Mouse (Mus musculus) right cerebral cortex, postnatal 4 days (tissue): Measurements from ENCODE around the gene Olfml2b.

Source experiments
- DNase-seq: peaks from one replicate; pipeline ENCODE4 v3.0.0-alpha.2; 2022

Olfml2b gene

DNA sequence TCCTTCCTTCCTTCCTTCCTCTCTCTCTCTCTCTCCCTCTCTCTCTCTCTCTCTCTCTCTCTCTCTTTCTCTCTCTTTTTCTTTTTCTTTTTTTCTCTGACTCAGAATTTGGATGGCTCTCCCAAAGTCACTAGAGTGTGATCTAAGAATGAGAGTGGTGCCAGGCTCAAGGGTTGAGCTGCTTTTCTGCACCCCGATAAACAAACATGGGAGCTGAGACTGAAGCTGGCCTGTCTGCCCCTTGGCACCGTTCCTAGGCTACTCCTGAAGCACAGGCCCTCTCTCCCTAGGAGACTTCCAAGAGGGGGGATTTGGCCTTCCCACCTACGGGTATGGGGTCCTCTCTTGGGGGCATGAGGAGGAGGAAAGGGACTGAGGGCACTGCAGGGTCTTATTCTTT is 54.4 kb downstream of the Olfml2b start:
- DNase-seq = no peak

- no peak for DNase-seq
These were observed 55.2 kb downstream of the Olfml2b start for GRCm38 (mm10) chr1:170699553-170699952.

DNA sequence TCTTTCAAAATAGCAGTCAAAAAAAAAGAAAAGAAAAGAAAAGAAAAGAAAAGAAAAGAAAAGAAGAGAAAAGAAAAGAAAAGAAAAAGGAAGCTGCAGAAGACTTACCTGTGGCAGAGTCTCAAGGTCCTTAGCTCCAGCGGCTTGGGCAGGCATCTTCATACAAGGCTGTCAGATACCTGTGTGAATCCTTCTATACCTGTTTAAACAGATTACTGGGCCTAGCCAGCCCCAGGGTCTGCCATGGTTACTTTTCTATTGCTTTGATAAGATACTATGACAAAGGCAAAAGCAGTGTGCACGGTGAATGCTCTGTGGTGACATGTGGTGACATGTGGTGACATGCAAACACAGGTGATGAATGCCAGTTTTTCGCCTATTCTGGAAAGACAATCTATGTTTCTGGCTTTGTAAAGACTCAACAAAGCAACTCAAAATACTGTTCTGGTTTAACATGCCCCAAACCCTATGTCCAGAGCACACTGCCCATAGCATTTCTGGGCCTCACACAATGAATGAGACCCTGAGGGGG is 56.2 kb downstream of the Olfml2b start:
- no peak for DNase-seq

DNA sequence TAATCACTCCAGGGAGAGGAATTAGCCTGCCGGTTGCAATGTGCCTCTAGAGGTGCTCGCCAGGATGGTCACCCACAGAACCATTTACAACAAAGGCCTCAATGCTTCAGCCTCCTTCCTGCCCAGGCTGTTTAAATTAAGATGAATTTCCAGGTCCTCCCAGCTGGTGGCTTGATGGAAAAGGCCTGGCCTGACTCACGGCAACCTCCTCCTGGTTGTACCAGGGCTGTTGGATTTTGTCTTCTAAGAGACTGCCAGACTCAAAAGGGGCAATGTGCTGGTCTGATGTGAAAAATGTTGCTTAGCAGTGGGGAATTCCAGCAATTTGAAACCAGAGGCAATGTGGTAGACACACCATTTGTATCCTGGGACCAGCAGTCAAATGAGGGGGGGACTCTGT is 56.8 kb downstream of the Olfml2b start:
- DNase-seq = no peak

GRCm38 (mm10) chr1:170701582-170701981 is 57.2 kb downstream of the Olfml2b start:
- no peak for DNase-seq

DNA sequence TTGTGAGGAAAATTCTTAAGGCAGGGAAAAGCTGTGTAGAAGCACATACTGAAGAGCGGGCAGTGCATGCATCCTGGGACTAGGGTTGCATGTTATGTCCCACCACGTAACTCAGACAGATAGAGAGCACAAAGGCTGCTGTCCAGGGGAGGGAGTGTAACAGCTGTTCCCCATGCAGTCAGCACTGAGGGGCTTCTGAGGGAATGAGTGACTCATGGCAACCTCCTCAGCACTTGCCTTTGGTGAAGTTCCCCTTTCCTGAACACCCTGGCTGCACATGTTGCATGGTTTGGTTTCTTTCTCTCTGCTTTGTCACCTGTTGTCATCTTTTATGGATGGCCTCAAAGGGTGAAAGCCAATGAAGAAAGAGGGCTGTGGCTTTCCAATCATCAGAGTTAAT is 57.9 kb downstream of the Olfml2b start:
- no peak for DNase-seq

DNA sequence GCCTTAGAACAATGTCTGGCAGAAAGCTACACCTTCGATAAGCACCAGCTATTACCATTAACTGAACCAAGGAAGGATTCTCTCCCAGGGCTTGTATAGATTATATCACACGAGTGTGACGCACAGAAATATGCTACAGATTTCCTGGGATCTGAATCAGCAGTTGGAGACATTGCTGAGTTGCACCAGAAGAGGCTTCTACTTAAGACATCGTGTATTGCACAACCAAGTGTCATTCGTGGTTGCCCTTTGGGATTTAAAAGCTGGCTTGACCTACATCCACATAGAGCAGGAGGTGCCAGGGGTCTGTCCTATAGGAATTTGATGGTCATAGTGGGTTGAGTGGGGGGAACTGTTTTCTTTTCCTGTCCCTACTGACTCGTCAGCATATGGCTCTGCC is 58.6 kb downstream of the Olfml2b start:
- DNase-seq = no peak

DNA sequence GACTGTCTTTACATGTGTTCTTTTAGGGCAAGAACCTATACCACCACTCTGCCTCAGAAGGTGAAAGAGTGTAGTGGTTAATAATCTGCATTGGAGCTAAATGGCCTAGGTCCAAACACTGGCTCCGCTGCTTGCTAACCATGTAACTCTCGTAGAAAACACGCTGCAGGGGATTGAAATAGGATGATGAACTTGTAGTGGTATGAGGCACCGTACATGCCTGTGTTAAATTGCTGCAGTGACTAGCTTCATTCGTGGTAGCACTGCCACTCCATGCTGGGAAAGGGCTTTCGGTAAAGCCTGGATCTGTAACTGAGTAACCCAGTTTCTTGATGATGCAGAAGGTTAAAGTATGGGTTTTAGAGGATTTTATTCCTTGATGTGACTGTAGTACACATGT is 59.8 kb downstream of the Olfml2b start:
- no peak for DNase-seq

DNA sequence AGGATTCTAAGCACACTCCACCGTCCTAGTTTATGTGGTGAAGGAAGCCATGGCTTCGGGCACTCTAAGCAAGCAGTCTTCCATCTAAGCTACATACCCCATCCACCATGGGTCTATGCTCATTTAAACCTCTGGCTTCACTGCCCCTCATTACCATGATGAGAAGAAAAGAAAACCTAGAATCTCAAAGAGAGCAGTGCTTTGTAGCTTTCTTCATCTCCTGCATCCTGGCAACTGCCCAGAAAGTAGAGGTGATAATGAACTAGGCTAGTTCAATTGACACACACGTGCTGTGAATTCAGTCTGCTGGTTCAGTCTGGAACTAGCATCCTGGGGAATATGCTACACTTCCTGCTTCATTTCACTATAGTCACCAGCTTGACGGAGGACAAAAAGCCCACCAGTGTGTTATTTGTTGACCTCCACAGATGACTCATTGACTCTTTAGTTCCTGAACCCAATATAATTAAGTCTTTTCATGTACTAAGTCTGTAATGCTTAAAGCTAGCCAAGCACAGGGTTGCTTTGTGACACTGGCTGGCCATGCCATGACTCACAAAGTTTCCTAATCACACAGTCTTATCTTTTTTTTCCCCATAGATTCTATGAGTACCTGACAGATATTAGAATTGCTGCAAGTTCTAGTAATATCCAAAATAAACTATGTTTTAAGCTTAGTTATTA is 60.7 kb downstream of the Olfml2b start:
- DNase-seq = no peak

- no peak for DNase-seq
These were observed 61.7 kb downstream of the Olfml2b start for GRCm38 (mm10) chr1:170706046-170706445.

- DNase-seq = no peak
These were observed 64.7 kb downstream of the Olfml2b start for GRCm38 (mm10) chr1:170709034-170709433.

DNA sequence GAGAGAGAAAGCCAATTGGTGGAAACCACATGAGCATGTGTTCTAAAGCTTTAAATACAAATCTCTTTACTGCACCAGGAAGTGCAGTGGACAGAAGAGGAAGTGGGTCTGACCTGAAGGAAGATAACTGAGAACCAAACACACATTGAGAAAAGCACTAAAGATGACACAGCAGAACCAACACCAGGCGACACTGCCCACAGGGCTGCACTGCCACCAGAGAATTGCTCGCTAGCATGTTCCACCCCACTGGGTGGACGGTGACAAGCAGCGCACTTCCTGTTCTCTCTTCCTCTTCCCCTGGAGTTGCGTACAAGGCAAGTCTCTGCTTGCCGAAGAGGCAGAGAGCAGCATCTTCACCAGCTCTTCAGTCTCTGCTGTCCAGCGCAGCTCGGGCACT is 65.1 kb downstream of the Olfml2b start:
- DNase-seq = no peak

DNA sequence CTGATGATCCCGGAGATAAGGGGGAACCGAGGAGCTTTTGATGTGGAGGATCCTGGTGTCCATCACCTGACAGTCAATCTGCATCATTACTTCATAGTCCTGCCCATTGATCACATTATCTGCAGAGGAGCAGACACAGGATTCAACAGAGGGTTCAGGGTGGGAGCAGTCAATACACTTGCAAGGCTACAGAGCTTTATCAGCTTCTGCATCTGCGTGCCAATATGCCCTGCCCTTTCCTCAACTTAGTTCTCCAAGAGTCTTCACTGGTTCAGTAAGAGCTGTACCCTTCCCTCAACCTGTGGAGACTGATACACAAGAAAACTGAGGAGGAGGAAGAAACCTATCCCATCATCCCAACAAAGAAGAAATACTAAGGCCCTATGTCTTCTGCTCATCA is 65.6 kb downstream of the Olfml2b start:
- no peak for DNase-seq

DNA sequence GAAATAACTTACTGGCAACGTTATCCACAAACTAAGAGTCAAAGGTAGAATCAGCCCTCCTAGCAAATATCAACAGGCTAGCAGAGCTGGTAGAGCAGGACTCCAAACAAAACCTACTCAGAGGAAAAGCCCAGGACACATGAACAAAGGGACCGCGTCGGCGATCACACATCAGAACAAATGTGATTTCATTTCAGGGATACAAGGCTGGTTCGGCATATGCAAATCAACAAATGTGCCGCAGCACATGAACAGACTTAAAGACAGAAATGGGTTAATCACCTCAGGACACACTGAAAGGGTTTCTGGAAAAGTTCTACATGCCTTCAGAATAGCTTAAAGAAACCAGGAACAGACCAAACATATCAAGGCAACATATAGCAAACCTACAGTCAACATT is 67.4 kb downstream of the Olfml2b start:
- no peak for DNase-seq

GRCm38 (mm10) chr1:170717241-170717828 is 73.0 kb downstream of the Olfml2b start:
- no peak for DNase-seq

DNA sequence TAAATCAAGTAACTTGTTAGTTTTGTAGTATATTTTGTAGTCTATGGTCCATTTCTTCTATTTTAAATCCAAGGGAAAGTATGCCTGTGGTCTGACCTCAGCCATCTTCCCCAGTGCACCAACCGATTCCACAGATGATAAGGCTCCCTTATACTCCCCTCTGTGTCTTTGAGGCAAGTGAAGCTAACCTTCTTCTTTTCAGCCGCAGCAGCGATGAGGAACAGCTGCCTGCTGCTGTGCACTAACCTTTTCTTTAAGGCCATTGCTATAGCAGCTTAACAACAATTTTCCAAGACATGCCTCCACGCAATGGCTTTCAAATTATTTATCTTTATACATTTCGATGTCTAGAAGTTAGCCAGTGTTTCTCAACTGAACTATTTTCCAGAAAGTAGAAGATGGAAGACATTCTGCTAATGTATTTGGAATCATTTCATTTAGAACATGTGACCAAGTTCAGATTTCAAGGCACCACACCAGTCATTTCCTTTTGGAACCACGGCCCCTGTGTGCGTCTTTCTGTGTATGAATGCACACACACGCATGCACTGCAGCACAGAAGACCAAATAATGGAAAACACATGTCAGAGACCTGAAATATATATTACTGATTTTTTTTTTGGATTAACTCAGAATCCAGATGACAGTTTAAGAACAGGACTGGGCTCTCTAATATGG is 73.9 kb downstream of the Olfml2b start:
- no peak for DNase-seq

DNA sequence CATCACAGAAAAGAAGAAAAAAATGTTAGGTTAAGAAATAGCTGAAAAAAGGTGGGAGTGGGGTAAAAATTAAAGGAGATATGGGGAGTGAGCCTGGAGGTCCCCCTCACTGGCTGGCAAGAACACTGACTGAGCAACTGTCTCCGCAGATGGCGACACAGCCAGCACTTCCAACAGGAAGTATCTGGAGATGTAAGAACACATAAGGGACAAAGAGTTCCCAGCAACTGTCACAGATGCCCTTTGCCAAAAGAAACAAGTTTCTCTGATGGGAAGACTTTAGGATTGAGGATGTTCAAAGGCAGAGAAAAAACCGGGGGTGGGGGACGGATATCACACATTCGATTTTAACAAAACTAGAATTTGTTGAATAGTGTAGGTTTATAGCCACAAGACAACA is 77.2 kb downstream of the Olfml2b start:
- no peak for DNase-seq

GRCm38 (mm10) chr1:170728524-170728923 is 84.2 kb downstream of the Olfml2b start:
- DNase-seq = no peak

DNA sequence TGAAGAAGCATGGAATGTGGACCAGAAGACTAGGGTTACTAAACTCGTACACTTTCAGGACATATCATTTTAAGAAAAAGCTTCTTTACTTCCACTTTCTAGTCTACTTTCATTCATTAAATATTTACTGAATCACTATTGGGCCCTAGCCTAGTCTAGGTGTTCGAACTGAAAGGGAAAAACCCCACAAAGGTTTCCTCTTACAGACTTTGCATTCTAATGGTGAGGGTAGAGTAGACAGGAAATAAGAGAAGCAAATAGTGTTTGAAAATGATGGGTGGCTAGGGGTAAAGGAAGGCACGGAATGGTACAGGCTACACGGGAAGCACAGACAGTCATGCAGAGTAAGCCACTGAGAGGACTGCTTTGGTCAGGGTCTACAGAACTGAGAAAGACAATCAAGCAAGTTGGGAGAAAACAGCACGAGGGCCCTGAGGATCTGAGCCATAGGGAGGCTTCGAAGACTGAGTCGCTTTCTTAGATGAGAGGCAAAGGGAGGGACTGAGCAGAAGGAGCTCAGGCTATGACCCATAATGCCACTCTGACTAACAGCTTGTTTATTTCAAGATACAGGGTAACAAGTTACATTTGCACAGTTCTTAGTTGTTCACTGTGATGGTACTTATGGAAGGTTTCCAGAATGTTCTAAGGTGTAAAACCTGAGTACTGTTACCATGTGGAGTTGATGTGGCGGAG is 85.1 kb downstream of the Olfml2b start:
- no peak for DNase-seq

DNA sequence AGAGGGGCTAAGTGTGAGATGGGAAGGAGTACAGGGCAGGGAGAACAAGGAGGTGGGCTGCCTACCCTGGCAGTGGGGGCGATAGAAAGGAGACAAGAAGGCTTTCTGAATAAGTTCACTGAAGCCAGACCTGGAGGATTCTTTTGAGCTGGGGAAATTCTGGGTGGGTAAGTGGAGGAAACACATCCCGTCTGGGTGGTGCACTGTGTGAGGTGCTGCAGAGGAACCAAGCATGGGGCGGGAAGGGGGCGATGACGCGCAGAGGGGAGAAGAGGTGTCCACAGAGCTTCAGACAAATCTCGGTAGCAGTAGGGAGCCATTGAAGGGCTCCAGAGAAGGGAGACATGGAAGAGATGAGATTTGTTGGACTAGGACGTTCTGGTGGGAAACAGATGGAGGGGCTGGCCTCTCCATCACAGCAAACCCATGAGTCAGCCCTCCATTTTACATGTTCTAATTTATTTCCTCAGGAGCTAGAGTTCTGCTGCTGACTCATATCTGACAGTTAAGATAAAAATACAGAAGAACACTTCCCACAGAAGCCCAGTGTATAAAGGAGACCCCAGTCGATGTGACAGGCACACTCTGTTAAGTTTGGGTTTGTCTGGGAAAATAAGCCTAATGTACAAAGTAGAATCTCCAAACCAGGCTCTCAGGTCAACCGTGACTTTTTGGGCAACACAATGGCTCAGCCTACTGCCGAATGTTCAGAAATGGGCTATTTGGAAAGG is 87.7 kb downstream of the Olfml2b start:
- no peak for DNase-seq
